Mouse (Mus musculus): ENCODE data around the gene Larp6.

- TF ChIP-seq CTCF (IDR thresholded peaks at IDR 0.05; ENCODE audit: low read depth, low read length): no peak
- TF ChIP-seq POLR2A (IDR thresholded peaks at IDR 0.05; ENCODE audit: borderline replicate concordance, low read depth, low read length): no peak
These were observed 48.4 kb upstream of the Larp6 start for GRCm38 (mm10) chr9:60664385-60664784.

Data from bone marrow macrophage, adult 2 months (primary cell).